In genomic region chr5:103305716-103306447, GRCm38 (mm10) we compare ENCODE assay signal across 14 mouse cellular contexts.
DNase-seq lines count a peak whose midpoint lies in the region; ATAC-seq and TF ChIP-seq lines count a peak whose summit lies in the region.
"Had no signal": no experiment of that assay in that cellular context is flagged by ENCODE, and none has a peak within 500 bp of the region (broad histone marks: within the 10 kb centered on the region; RNA-seq: fewer than 3 reads in every experiment).

No protein-coding gene starts in this region.

- H3K9me3 ChIP-seq in embryonic facial prominence, embryonic 14.5 days (ENCODE audit: control insufficient read depth, low read length), result no peaks in the 10 kb centered on the region
- H3K9me3 ChIP-seq in embryonic facial prominence, embryonic 10.5 days, result no peaks in the 10 kb centered on the region
- no peaks in the 10 kb centered on the region for H3K9me3 ChIP-seq in liver, postnatal 0 days (ENCODE audit: low read length)

- no peak overlapping the region for H3K4me2 ChIP-seq in embryonic facial prominence, embryonic 14.5 days (ENCODE audit: low read depth, low read length)
- no peak overlapping the region for H3K4me2 ChIP-seq in liver, postnatal 0 days (ENCODE audit: low read depth, low read length)
- no peak overlapping the region for H3K4me2 ChIP-seq in myocyte (ENCODE audit: low read depth)
- H3K4me2 ChIP-seq: liver, embryonic 15.5 days; midbrain, embryonic 13.5 days had no signal

- peak; percentile 70; the same call in 1 of the 2 replicates for ATAC-seq in embryonic facial prominence, embryonic 14.5 days (ENCODE audit: low read depth)
- no peak for ATAC-seq in liver, postnatal 0 days
- ATAC-seq: midbrain, embryonic 13.5 days had no signal

- H3K27me3 ChIP-seq in embryonic facial prominence, embryonic 14.5 days (replicated peaks; ENCODE audit: control insufficient read depth, insufficient read depth, low read length), result no peaks in the 10 kb centered on the region
- no peaks in the 10 kb centered on the region for H3K27me3 ChIP-seq in embryonic facial prominence, embryonic 10.5 days (replicated peaks; ENCODE audit: low read depth, poor library complexity, severe bottlenecking)
- H3K27me3 ChIP-seq in liver, adult 2 months (ENCODE audit: control insufficient read depth, insufficient read depth, low read length), result no peaks in the 10 kb centered on the region
- no peaks in the 10 kb centered on the region for H3K27me3 ChIP-seq in liver, postnatal 0 days (ENCODE audit: insufficient read depth, low read length)
- no peaks in the 10 kb centered on the region for H3K27me3 ChIP-seq in myocyte (ENCODE audit: control insufficient read depth, insufficient read depth, insufficient read length)
- H3K27me3 ChIP-seq: liver, embryonic 15.5 days; midbrain, embryonic 13.5 days had no signal

- no peak for TF ChIP-seq POLR2A in liver, adult 2 months (IDR thresholded peaks at IDR 0.05; ENCODE audit: extremely low read depth, insufficient read depth, low read length)
- TF ChIP-seq POLR2A in myocyte (IDR thresholded peaks at IDR 0.05; ENCODE audit: insufficient read length, low read depth), result no peak

- DNase-seq in embryonic facial prominence, embryonic 14.5 days (ENCODE audit: low spot score), result peak; percentile 25
- DNase-seq in embryonic facial prominence, embryonic 10.5 days (ENCODE audit: low spot score), result no peak
- peak; percentile 85 for DNase-seq in liver, adult 2 months (ENCODE audit: extremely low read depth, low read depth, low spot score)
- DNase-seq in liver, postnatal 0 days, result no peak
- DNase-seq in urinary bladder, postnatal 14 days (ENCODE audit: low spot score), result peak; percentile 21
- no peak for DNase-seq in urinary bladder, postnatal 4 days (ENCODE audit: low spot score in 2 of 2)
- no peak for DNase-seq in thymus, adult 18-20 months
- DNase-seq: adrenal gland, postnatal 25 days; cerebellum, adult 2 months; heart, postnatal 4 days; kidney, adult 9 months had no signal

- H3K36me3 ChIP-seq in embryonic facial prominence, embryonic 14.5 days (ENCODE audit: control insufficient read depth, insufficient read depth, low read length), result no peaks in the 10 kb centered on the region
- no peaks in the 10 kb centered on the region for H3K36me3 ChIP-seq in embryonic facial prominence, embryonic 10.5 days (replicated peaks)
- H3K36me3 ChIP-seq in liver, adult 2 months (ENCODE audit: control insufficient read depth, insufficient read depth, low read length), result no peaks in the 10 kb centered on the region
- no peaks in the 10 kb centered on the region for H3K36me3 ChIP-seq in liver, postnatal 0 days (replicated peaks; ENCODE audit: insufficient read depth, low read length)
- H3K36me3 ChIP-seq in myocyte (ENCODE audit: control insufficient read depth, insufficient read depth), result no peaks in the 10 kb centered on the region
- H3K36me3 ChIP-seq: liver, embryonic 15.5 days; midbrain, embryonic 13.5 days had no signal

- no peak for TF ChIP-seq CTCF in liver, adult 2 months (IDR thresholded peaks at IDR 0.05; ENCODE audit: low read depth, low read length)
- TF ChIP-seq CTCF in liver, postnatal 0 days (IDR thresholded peaks at IDR 0.05; ENCODE audit: low read depth), result no peak

- TF ChIP-seq EP300 in liver, postnatal 0 days (IDR thresholded peaks at IDR 0.05; ENCODE audit: low read depth), result no peak

- no peak overlapping the region for H3K9ac ChIP-seq in embryonic facial prominence, embryonic 14.5 days (ENCODE audit: low read depth, low read length)
- no peak overlapping the region for H3K9ac ChIP-seq in liver, adult 2 months (ENCODE audit: low read depth, low read length)
- no peak overlapping the region for H3K9ac ChIP-seq in liver, postnatal 0 days (replicated peaks)
- H3K9ac ChIP-seq: liver, embryonic 15.5 days; midbrain, embryonic 13.5 days had no signal

- H3ac ChIP-seq in myocyte (ENCODE audit: control insufficient read depth, insufficient read length), result no peak overlapping the region

- no peaks in the 10 kb centered on the region for H3K4me1 ChIP-seq in embryonic facial prominence, embryonic 14.5 days (ENCODE audit: control insufficient read depth, insufficient read depth, low read length)
- peaks cover 8% of the 10 kb centered on the region; the same call in 1 of the 2 replicates for H3K4me1 ChIP-seq in embryonic facial prominence, embryonic 10.5 days
- no peaks in the 10 kb centered on the region for H3K4me1 ChIP-seq in liver, adult 2 months (ENCODE audit: control insufficient read depth, insufficient read depth, low read length)
- no peaks in the 10 kb centered on the region for H3K4me1 ChIP-seq in liver, postnatal 0 days (ENCODE audit: insufficient read depth)
- H3K4me1 ChIP-seq: liver, embryonic 15.5 days had no signal

- H3K27ac ChIP-seq in embryonic facial prominence, embryonic 14.5 days (replicated peaks; ENCODE audit: low read depth, low read length), result no peak overlapping the region
- no peak overlapping the region for H3K27ac ChIP-seq in embryonic facial prominence, embryonic 10.5 days (replicated peaks)
- H3K27ac ChIP-seq in liver, adult 2 months (replicated peaks; ENCODE audit: insufficient read depth, low read depth, low read length), result no peak overlapping the region
- H3K27ac ChIP-seq in liver, postnatal 0 days (ENCODE audit: low read depth), result no peak overlapping the region
- H3K27ac ChIP-seq: liver, embryonic 15.5 days; midbrain, embryonic 13.5 days had no signal

- H3K79me2 ChIP-seq in liver, adult 2 months (ENCODE audit: control insufficient read depth, insufficient read depth, low read length), result no peaks in the 10 kb centered on the region
- H3K79me2 ChIP-seq in myocyte (ENCODE audit: control insufficient read depth, insufficient read depth), result no peaks in the 10 kb centered on the region

- 63% methylated on average over 11 of the region's 11 CpGs for WGBS in embryonic facial prominence, embryonic 14.5 days
- 81% methylated on average over 11 of the region's 11 CpGs for WGBS in embryonic facial prominence, embryonic 10.5 days
- WGBS in liver, adult 2 months, result 67% methylated on average over 11 of the region's 11 CpGs
- 72% methylated on average over 11 of the region's 11 CpGs for WGBS in liver, postnatal 0 days (ENCODE audit: insufficient replicate concordance)

- H3K4me3 ChIP-seq in embryonic facial prominence, embryonic 14.5 days (ENCODE audit: low read depth, low read length), result no peak overlapping the region
- H3K4me3 ChIP-seq in embryonic facial prominence, embryonic 10.5 days, result no peak overlapping the region
- no peak overlapping the region for H3K4me3 ChIP-seq in liver, adult 2 months (ENCODE audit: insufficient read depth, low read depth, low read length)
- H3K4me3 ChIP-seq in liver, postnatal 0 days (ENCODE audit: low read depth, low read length), result no peak overlapping the region
- no peak overlapping the region for H3K4me3 ChIP-seq in myocyte
- H3K4me3 ChIP-seq: liver, embryonic 15.5 days; midbrain, embryonic 13.5 days had no signal

TF ChIP-seq in myocyte, 11 proteins besides CTCF, POLR2A, EP300 and RAD21:
- TF ChIP-seq MYOG (IDR thresholded peaks at IDR 0.05; ENCODE audit: control insufficient read depth in 1 of 3, insufficient read depth in 1 of 3, insufficient read length in 2 of 3, low read depth in 2 of 3) (peak in 1 of 3 experiments; percentile 9), CEBPB (IDR thresholded peaks at IDR 0.05; ENCODE audit: insufficient read depth, poor library complexity, severe bottlenecking) (peak; percentile 13; the same call in 1 of the 2 replicates), MAX (IDR thresholded peaks at IDR 0.05; ENCODE audit: low read depth) (no peak), MYOD1 (IDR thresholded peaks at IDR 0.05; ENCODE audit: control insufficient read depth in 1 of 3, insufficient read length in 2 of 3, low read depth in 2 of 3) (no peak), TCF12 (IDR thresholded peaks at IDR 0.05; ENCODE audit: insufficient read depth, poor library complexity, severe bottlenecking) (no peak), E2F4 (IDR thresholded peaks at IDR 0.05; ENCODE audit: insufficient read depth) (no peak), SRF (IDR thresholded peaks at IDR 0.05; ENCODE audit: control insufficient read depth, insufficient read length, low read depth) (no peak)

Comparison
In these comparisons a context has a peak if more than half of its experiments do, and no peak if none do; other contexts are left out.
1. DNase-seq: peak in embryonic facial prominence, embryonic 14.5 days (single experiment), liver, adult 2 months (single experiment) and urinary bladder, postnatal 14 days (single experiment); none in embryonic facial prominence, embryonic 10.5 days (single experiment), liver, postnatal 0 days (single experiment), urinary bladder, postnatal 4 days (0 of 2) and thymus, adult 18-20 months (0 of 2).